Mouse (Mus musculus) urinary bladder, postnatal 10 days (tissue): ENCODE measurements around the gene Slc22a21.
"Not testable (repeated sequence)": the region's sequence is repeated elsewhere in the genome, so short reads cannot be mapped to it uniquely, and the experiment has no call there.

Experiments
- DNase-seq: peaks from one replicate; pipeline ENCODE4 v3.0.0; 2022; ENCODE audit warnings: low spot score

Slc22a21 gene

DNA sequence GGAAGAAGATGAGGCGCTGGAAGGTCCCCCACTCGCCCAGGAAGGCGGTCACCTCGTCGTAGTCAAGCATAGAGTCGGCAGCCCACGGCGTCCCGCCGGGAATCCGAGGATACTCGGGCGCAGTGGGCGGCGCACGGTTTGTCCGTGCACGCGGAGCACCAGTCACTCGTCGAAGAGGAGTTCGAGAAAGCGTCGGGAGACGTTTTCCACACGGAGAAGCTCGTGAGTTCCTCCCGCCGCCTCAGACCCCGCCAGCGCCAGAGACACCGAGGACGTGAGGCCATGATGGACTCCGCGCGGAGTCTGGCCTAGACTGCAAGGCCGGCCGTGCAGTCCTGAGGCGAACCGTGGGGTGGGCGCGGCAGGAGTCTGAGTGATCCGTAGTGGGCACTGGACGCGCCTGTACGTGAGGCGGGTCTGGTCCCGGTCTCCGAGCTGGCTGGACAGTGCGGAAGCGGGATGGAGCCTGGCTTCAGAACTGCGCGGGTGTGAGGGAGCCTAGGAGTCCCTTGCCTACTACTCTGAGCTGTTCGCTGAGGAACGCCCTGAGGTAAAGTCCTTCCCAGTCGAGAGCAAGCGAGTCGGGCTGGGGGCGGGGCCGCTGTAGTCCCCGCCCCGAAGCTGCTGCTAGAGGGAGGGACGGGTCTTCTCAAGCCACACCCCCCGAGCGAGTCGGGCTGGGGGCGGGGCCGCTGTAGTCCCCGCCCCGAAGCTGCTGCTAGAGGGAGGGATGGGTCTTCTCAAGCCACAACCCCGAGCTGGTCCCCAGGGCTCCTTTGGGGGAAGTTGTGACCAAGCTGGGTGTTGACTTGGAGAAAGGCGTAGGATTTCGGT, at the start of gene Slc22a21:
Gene Slc22a21, minus strand, starts transcription at position 545 of the 834 bp plus-strand sequence.
- DNase-seq, result peak; percentile 33

DNA sequence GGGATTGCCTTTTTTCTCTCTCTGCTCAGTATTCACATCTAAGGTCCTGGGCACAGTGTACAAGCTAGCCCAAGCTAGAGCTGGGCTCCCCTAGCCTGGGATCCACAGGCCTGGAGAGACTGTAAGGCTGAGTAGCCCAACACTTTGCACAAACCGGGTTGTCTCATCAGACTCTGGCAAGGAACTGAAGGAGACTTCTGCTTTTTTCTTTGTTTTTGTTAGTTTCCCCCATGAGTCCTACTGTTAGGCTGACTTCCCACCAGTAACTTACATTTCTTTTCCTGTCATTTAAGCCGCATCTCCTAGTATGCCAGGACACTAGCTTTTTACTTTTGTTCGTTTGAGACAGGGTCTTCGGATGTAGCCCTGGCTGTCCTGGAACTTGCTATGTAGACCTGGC, 48.9 kb upstream of the Slc22a21 start:
- DNase-seq, result no peak

DNA sequence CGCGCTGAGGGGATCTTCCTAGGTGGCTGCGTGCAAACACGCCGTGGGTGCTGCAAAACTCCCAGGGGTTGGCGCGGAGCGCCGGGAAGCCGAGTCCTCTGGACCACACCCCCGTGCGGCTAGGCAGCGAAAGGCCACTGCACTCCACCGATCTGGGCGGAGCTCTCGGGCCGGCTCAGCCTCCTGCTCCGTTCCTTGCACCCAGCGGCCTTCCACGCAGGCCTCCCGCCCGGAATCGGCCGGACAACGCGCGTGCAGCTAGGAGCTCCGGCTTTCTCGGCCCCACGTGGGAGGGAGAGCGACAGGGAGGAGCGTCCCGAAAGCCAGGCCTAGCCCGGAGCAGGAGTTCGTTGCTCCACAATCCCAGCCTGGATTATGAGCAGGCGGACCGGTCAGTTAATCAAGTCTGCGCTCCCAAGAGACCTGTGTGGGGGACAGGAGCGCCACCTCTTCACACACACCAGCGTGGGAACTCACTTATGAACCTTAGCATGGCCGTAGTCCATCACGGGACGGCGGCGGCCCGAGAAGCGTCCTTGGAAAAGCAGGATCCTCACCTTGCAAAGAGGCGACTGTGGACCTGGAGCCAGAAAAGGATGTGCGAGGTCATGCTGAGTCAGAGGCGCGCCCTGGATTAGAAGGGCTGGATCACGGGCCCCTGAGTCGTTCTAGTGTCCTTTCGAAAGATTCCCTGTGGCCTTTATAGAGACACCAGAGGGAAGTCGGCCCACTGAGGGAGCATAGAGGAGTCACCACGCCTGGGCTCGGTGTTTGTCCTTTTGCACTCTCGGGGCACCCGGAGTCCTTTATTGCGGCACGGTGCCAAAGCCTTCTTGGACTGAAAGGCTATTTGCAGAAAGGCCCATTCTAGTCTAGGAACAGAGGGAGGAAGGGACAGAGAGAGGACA, 48.2 kb upstream of the Slc22a21 start, which contains the start of gene Slc22a4:
Gene Slc22a4, minus strand, starts transcription at position 47 of the 908 bp plus-strand sequence.
- peak; percentile 29 for DNase-seq

DNA sequence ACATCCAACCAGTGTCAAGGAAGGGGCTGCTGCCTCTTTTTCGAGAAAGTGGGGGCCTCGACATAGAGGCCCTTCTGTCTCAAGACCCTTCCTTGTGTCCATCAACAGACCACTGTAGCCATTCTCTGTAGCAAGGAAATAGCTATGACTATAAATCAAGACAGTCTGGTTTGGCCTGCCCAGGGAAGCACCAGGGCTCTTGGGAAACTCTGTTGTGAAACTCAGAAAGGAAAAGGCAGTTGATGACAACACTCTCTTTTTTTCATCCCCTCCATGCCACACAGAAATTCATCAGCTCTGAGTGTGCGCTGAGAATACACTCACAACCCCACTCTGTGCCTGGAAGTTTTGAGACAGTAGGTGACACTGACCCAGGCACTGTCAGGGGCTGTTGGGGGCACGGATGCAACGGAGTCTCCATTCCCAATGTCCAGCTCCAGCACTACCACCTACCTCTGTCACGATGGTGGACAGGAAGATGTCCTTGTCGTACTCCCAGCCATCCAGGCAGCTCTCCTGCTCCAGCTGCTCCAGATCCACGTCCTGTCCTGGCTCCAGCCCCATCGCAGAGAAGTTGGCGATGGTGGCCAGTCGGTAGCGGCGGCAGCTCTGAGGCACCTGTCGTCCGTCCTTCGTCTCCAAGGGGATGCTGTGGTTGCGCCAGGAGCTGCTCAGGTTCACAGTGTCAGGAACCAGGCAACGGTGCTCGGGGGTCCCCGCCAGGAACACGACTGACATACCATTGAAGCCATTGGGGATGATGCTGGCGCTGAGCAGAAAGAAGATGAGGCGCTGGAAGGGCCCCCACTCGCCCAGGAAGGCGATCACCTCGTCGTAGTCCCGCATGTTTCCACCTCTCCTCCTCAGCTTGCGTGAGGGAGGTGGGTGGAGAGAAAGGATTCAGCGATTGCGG, 47.3 kb upstream of the Slc22a21 start:
- no peak for DNase-seq

DNA sequence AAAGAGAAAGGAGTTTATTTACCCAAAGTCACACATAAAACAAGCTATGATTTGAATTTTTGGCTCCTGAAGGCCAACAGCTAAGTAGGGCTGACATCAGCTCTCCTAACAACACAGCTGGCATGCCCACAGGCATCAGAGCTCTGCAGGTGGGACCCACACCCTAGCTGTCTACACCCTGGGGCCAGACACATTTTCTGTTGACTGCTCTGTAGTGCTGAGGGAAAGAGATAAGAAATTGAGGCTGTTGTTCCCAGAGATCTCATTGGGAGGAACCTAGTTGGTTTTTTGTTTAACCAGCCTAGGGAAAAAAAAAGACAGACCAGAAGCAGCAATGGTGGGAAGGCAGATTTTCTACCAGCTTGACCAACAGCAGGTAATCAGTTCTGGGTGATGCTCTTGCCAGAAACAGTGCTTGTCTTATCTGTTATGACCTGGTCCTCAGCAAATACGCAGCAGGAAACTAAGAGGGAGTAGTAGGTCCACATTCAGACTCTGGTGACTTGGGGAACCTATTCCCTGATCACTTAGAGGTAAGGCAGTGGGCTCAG, 46.4 kb upstream of the Slc22a21 start:
- no peak for DNase-seq

DNA sequence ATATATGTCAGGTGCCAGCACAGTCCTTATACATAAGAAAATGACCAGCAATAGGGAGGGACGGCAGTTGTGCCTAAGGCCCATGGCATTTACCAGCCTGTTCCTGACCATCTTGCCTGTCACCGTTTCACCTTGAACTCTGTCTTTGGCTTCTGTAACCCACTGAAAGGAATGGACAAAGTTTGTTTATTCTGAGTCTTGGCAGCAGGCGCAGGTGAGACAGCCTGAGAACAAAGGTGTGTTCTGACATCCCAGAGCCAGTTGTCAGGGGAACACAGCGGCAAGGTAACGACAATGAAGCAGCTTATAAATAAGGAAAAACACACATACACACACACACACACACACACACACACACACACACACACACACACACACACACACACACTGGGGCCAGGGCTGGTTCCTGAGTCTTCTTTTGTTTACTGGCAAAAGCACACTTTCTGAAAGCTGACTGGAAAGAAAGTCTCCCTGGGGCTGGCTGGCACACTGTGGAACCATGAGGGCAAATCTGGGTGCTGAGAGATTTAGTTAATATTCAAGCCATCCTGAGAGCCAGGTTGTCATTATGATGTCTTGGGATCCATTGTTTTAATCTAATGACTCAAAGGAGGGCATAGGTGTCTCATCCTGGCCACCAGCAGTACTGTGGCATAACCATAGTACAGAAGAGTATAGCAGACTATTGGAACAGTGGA, 41.4 kb upstream of the Slc22a21 start:
- no peak for DNase-seq

DNA sequence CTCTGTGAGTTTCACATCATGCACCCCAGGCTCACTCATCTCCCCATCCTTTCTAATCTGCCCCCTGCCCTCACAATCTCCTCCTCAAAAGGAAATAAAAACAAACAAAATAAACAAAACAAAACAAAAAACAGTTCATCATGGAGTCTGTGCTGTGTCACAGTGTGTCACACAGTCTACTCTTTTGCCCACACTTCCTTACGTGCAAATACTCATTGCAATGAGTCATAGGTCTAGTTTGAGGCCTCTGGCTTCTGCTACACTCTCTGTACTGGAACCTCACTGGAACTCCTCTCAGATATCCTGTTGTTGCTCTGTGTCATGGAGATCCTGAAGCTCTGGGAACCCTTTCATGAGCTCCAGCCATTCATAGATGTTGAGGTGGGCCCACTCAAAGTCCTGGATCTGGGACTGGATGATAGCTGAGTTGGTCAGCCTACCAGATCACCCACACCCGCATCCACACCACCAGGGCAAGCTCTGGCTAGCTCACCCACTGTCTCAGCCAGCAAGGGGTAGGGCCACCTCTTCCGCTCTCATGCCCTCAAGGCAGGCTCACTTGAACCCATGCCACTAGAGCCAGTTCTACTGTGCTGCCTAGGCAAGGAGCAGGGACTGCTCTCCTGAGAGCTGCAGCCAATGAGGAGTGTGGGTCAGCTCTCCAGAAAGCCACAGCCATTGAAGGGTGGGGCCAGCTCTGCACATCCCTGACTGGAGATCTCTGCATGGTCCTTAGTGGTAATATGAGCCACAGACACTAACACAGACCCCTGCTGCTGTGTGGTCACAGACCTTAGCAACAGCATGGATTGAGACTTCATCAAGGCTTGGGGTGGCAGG, 39.0 kb upstream of the Slc22a21 start:
- no peak for DNase-seq

DNA sequence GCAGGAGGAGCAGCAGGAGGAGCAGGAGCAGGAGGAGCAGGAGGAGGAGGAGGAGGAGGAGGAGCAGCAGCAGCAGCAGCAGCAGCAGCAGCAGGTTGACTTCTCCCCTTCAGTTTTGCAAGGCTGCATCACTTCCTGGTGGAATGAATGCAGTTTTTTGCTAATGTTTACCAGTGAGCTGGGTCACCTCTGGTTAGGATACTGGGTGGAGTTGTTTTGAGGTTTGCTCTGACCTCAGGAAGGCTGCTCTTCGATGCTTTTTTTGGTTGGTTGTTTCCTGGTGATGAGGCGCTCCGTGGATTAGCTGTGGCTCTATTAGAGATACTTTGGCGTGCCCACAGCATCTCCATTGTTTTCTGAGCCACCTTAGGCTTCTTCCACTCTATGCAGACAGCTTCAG, 37.5 kb upstream of the Slc22a21 start:
- no peak for DNase-seq

DNA sequence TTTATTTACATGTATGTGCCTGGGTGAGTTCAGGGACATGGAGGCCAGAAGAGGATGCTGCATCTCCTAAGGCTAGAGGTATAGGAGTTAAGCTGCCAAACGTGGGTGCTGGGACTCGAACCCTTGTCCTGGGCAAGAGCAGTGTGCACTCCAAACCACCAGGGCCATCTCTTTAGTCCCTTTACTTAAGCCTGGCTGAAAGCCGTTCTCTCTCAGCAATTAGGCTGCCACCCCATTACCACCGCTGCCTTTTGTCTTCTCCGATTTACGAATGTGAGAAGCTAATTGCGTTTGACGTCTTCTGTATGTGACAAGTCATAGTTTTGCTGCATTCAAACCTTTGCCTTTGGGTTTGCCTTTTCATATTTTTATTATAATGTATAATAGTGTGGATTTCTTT, 35.9 kb upstream of the Slc22a21 start:
- DNase-seq, result no peak

DNA sequence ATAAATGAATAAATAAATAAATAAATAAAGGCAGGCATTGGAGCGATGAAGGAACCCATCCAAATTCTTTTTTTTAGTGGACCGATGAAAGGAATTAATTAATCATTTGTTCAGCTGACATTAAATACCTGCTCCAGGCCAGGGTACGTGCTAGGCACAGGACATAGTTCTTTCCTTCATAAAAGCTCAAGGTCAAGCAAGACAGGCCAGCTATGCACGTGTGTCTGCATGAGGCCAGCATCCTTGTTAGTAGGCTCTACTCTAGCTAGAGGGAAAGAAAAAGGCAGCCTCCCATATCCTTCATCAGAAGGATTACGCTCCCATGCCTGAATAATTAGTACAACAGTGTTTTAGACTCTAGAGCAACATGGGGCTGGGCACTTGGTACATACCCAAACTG, 32.8 kb upstream of the Slc22a21 start:
- DNase-seq, result no peak

DNA sequence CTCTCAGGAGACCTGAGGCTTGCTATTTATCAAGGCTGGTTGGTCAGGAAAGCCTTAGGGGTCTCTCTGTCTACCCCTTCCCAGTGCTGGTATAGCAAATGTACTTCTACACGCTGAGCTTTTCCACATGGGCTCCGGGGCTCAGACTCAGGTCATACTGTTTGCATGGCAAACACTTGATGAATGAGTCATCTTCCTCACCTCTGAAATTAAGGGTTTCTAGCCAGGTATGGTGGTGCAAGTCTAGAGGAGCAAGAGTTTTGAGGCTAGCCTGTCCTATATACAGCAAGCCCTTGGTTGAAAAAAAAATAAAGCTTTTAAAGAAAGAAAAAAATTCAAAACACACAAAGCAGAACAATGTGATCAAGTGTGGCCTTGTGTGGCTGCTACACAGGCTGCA, 31.1 kb upstream of the Slc22a21 start:
- no peak for DNase-seq

DNA sequence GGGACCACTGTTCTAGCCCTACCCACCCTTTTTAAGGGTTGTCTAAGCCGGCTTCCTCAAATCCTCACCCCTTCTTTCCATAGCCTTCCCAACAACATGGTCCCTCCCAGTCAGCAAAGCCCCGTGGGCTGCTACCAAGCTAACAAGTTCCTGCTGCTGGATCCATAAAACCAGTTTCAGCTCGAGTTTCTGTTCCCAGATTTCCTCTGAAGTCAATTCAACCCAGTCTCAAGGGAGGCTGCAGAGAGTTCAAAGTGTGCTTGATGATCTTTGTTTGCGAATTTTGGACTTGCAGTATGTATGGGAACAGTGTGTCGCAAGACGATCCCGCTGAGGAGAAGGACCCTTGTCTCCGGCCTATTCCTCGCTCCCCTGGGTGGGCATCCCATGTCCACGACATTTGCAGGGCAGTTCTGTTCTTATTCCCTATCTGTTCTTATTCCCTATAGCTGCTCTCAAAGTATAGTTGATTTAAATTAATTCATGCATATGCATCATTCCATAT, 28.3 kb upstream of the Slc22a21 start:
- DNase-seq, result no peak

DNA sequence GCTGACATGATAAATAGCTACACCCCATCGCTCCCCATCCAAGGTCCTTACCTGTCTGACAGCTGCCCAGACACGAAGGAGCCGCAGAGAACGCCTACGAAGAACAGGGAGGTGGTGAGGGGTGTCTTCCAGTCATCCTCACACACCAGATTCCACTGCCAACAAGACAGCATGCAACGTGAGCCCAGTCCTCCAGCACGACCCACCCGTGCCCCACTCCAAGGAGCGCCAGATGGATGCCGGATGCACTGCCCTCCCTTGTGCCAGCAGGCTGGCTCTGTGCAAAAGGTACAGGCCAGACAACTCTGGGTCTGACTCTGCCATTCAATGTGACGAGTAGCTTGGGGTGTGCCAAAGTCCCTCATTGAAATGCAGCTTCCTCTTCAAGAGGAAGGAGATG, 27.6 kb upstream of the Slc22a21 start:
- DNase-seq, result no peak

DNA sequence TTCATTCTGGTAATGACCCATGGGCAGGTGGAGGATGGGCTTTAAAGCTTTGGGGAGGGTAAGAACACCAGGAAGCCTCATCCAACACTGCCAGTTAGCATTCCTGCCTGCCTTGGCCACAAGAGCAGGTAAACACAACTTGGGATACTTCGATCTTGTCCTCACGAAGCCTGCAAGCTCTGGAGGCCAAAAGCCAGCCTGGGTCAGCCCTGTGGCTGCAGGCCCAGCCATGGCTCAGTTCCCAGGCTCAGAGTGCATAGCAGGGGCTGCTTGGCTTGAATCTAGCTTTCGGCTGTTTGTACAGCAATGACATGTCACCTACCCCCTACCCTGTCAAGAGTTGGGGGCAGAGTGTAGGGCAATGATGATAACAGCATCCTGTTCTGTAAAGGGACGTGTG, 26.8 kb upstream of the Slc22a21 start:
- DNase-seq, result no peak

DNA sequence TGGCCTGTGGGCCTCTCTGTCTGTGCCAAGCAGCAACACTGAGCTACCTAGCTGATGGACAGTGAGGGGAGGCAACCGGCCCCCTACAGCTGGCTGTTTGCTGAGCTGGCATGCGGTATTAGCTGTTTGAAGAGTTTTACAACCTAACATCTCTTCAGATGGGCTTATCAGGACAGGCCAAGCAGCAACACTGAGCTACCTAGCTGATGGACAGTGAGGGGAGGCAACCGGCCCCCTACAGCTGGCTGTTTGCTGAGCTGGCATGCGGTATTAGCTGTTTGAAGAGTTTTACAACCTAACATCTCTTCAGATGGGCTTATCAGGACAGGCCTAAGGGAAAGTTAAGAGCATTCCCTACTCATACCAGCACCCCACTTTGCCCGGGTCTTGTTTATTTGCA, 26.2 kb upstream of the Slc22a21 start:
- not testable (repeated sequence) for DNase-seq

DNA sequence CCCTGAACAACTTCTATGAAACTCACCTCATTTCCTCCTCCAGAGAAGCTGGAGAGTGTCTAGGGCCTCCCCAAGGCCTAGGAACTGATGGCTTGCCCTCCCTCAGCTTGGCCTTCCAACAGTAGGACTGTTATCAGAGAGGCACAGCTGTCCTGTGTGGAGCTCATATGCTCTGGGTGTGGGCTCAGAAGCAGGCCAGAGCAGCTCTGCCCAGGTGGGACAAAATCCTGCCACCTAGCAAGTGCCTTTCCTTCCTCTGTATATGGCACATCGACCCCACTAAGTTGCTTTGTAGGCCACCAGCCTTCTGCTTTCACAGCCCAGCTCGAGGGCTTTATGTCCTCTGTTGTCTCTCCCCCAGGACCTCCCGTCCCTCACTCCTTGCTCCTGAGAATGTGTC, 24.6 kb upstream of the Slc22a21 start:
- no peak for DNase-seq

DNA sequence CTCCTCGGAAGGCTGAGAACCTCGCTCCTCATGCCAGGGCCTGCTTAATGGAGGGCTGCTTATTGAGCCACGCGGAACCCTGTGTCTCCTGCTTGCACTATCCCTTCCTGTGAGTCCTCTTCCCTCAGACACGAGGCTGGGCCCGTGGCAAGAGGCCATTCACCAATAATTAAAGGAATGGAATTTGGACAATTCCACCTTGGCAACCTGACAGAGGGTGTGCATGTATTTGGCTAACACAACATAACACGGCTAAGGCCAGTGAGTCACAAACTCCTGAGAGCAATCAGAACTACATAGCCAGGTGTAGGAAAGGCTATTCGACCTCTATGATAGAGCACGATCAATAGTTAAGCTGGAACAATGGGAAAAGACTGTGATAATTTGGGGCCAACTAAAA, 24.1 kb upstream of the Slc22a21 start:
- no peak for DNase-seq

DNA sequence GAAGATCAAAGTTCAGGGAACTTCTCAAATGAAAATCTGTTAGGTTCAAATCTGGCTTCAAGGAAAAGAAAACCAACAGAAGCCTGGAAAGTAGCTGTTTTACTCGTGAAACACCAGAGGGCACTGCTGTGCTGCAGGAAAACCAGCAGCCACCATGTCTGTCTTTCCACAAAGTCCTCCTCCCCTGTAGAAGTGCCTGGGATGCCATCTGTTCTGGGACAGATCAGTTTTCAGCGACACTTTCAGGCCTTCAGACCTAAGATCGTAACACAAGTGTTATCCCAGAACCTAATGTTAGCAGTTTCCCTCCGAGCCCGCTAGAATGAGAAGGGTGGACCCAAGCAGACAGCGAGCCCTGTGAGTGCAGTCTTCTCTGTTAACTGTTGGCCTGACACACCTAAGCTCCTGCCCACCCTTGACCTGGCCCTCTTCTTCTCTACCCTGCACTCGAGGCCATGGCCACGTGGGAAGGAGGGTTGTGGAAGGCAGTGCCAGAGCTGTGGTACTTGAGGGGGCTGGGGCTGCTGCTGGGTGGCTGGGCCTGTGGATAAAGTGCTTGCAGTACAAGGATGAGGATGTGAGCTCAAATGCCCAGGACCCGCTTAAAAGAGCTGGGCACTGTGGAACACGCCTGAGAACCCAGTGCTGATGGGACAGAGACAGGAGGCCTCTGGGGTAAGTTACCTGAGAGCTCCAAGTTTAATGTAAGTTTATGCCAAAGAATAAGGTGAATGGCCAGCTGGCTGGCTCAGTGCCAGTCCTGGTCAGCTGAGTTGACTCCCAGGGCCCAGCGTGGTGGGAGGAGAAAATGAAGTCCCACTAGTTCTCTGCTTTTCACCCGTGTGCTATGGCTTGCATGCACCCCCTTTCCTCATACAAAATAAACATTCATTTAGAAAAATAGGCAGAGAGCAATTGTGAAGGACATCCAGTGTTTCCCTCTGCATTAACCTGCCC, 22.9 kb upstream of the Slc22a21 start:
- DNase-seq, result not testable (repeated sequence)
